Mouse (Mus musculus) MEL (cell line): ENCODE measurements around the gene Gm11172. TPM values are rescaled to one million over a fixed set of nuclear protein-coding genes. Genes with fewer than 3 reads are reported as not detected.

Source experiments
- DNase-seq: peaks from one replicate; pipeline ENCODE4 v3.0.0; 2011; ENCODE audit warnings: low read depth, low spot score
- H3K27ac ChIP-seq: 2 replicates; pipeline ENCODE4 v1.5.1; 2012; ENCODE audit warnings: low read depth, mild to moderate bottlenecking, control low read depth, low read length, moderate library complexity; ENCODE audit not compliant: control insufficient read depth
- H3K27me3 ChIP-seq, 2 experiments: fragments of 150-350 bp in 1 of 2; sonication (generic) in 1 of 2; 2 replicates each; pipeline ENCODE4 v1.6.1; 2012; ENCODE audit warnings: low read length in 2 of 2, mild to moderate bottlenecking in 2 of 2, improper control_type of control experiment in 1 of 2, moderate library complexity in 1 of 2; ENCODE audit not compliant: insufficient read depth in 2 of 2, control insufficient read depth in 1 of 2
- H3K36me3 ChIP-seq, 2 experiments: 2 replicates each; pipeline ENCODE4 v1.6.1; 2012 to 2014; ENCODE audit warnings: low read length in 2 of 2, improper control_type of control experiment in 1 of 2, inconsistent platforms in 1 of 2, mild to moderate bottlenecking in 1 of 2; ENCODE audit not compliant: insufficient read depth in 2 of 2, control insufficient read depth in 1 of 2
- H3K4me1 ChIP-seq, 2 experiments: fragments of 150-350 bp in 1 of 2; sonication (generic) in 1 of 2; 2 replicates each; pipeline ENCODE4 v1.6.1; 2012; ENCODE audit warnings: low read length in 2 of 2, improper control_type of control experiment in 1 of 2, mild to moderate bottlenecking in 1 of 2; ENCODE audit not compliant: insufficient read depth in 2 of 2, control insufficient read depth in 1 of 2
- H3K4me3 ChIP-seq, 2 experiments: fragments of 150-350 bp in 1 of 2; sonication (generic) in 1 of 2; 2 replicates each; pipeline ENCODE4 v1.5.1; 2012; ENCODE audit warnings: low read depth in 2 of 2, low read length in 2 of 2, mild to moderate bottlenecking in 2 of 2, moderate library complexity in 2 of 2, control low read depth in 1 of 2, improper control_type of control experiment in 1 of 2; ENCODE audit not compliant: control insufficient read depth in 1 of 2, insufficient read depth in 1 of 2
- H3K79me2 ChIP-seq: 2 replicates; pipeline ENCODE4 v1.6.1; 2012; ENCODE audit warnings: mild to moderate bottlenecking, low read length, moderate library complexity; ENCODE audit not compliant: control insufficient read depth, poor library complexity, insufficient read depth
- H3K9ac ChIP-seq: 2 replicates; pipeline ENCODE4 v1.6.1; 2012; ENCODE audit warnings: low read depth, mild to moderate bottlenecking, control low read depth, low read length, moderate library complexity; ENCODE audit not compliant: control insufficient read depth, poor library complexity, severe bottlenecking
- H3K9me3 ChIP-seq: fragments of 150-350 bp; sonication (generic); replicated peaks from 2 replicates; pipeline ENCODE4 v1.6.1; 2012; ENCODE audit warnings: mild to moderate bottlenecking, low read length, improper control_type of control experiment, moderate library complexity; ENCODE audit not compliant: insufficient read depth
- BHLHE40 ChIP-seq: IDR thresholded peaks from 2 replicates; pipeline ENCODE4 v1.6.1; 2012; ENCODE audit warnings: low read depth, mild to moderate bottlenecking, inconsistent platforms, low read length, improper control_type of control experiment, borderline replicate concordance
- CHD2 ChIP-seq: IDR thresholded peaks from 2 replicates; pipeline ENCODE4 v1.6.1; 2011; ENCODE audit warnings: low read length, improper control_type of control experiment
- CTCF ChIP-seq, 3 experiments: IDR thresholded peaks in 2 of 3; conservative IDR thresholded peaks in 1 of 3; 2 replicates each; pipeline ENCODE4 v1.5.1; 2011 to 2012; ENCODE audit warnings: low read length in 3 of 3, low read depth in 2 of 3, mild to moderate bottlenecking in 2 of 3, improper control_type of control experiment in 1 of 3, inconsistent platforms in 1 of 3, mixed read lengths in 1 of 3, moderate library complexity in 1 of 3; ENCODE audit not compliant: control insufficient read depth in 1 of 3, insufficient read depth in 1 of 3, poor library complexity in 1 of 3, severe bottlenecking in 1 of 3
- E2F4 ChIP-seq: IDR thresholded peaks from 2 replicates; pipeline ENCODE4 v1.6.1; 2011; ENCODE audit warnings: low read depth, low read length, improper control_type of control experiment, borderline replicate concordance
- ELF1 ChIP-seq: IDR thresholded peaks from 2 replicates; pipeline ENCODE4 v1.6.1; 2014; ENCODE audit warnings: low read depth, mild to moderate bottlenecking, inconsistent platforms, low read length, improper control_type of control experiment, moderate library complexity
- EP300 ChIP-seq, 2 experiments: IDR thresholded peaks; 2 replicates each; pipeline ENCODE4 v1.6.1; 2011; ENCODE audit warnings: improper control_type of control experiment in 2 of 2, low read length in 2 of 2, low read depth in 1 of 2, mild to moderate bottlenecking in 1 of 2
- ETS1 ChIP-seq: IDR thresholded peaks from 2 replicates; pipeline ENCODE4 v1.6.1; 2012; ENCODE audit warnings: low read depth, mild to moderate bottlenecking, inconsistent platforms, low read length, improper control_type of control experiment, moderate library complexity
- JUND ChIP-seq: IDR thresholded peaks from 2 replicates; pipeline ENCODE4 v1.6.1; 2011; ENCODE audit warnings: low read depth, mild to moderate bottlenecking, improper control_type of control experiment, low read length
- MAZ ChIP-seq: IDR thresholded peaks from 2 replicates; pipeline ENCODE4 v1.6.1; 2012; ENCODE audit warnings: low read depth, mild to moderate bottlenecking, inconsistent platforms, low read length, improper control_type of control experiment
- MEF2A ChIP-seq: IDR thresholded peaks from 2 replicates; pipeline ENCODE4 v1.6.1; 2014; ENCODE audit warnings: low read depth, mild to moderate bottlenecking, inconsistent platforms, low read length, improper control_type of control experiment; ENCODE audit not compliant: poor library complexity, insufficient replicate concordance, severe bottlenecking; ENCODE audit errors: extremely low read depth
- NELFE ChIP-seq: IDR thresholded peaks from 2 replicates; pipeline ENCODE4 v1.6.1; 2011; ENCODE audit warnings: low read depth, low read length, improper control_type of control experiment
- POLR2AphosphoS2 ChIP-seq: IDR thresholded peaks from 2 replicates; pipeline ENCODE4 v1.6.1; 2011; ENCODE audit warnings: low read length, improper control_type of control experiment
- RAD21 ChIP-seq: IDR thresholded peaks from 2 replicates; pipeline ENCODE4 v1.6.1; 2011; ENCODE audit warnings: mild to moderate bottlenecking, low read depth, low read length, improper control_type of control experiment
- SIN3A ChIP-seq: IDR thresholded peaks from 2 replicates; pipeline ENCODE4 v1.6.1; 2012; ENCODE audit warnings: low read length, improper control_type of control experiment, inconsistent platforms
- SMC3 ChIP-seq: IDR thresholded peaks from 2 replicates; pipeline ENCODE4 v1.6.1; 2011; ENCODE audit warnings: low read depth, low read length, improper control_type of control experiment
- TAL1 ChIP-seq: IDR thresholded peaks from 2 replicates; pipeline ENCODE4 v1.6.1; 2012; ENCODE audit warnings: mild to moderate bottlenecking, inconsistent platforms, low read length, moderate library complexity, mixed read lengths
- TBP ChIP-seq: IDR thresholded peaks from 2 replicates; pipeline ENCODE4 v1.8.0; 2011; ENCODE audit warnings: low read depth, low read length, improper control_type of control experiment
- TCF12 ChIP-seq: IDR thresholded peaks from 2 replicates; pipeline ENCODE4 v1.6.1; 2014; ENCODE audit warnings: low read depth, mild to moderate bottlenecking, inconsistent platforms, low read length, improper control_type of control experiment, moderate library complexity
- UBTF ChIP-seq: IDR thresholded peaks from 2 replicates; pipeline ENCODE4 v1.6.1; 2012; ENCODE audit warnings: low read depth, mild to moderate bottlenecking, inconsistent platforms, low read length, improper control_type of control experiment, moderate library complexity, borderline replicate concordance; ENCODE audit not compliant: insufficient read depth
- USF1 ChIP-seq: IDR thresholded peaks from 2 replicates; pipeline ENCODE4 v1.6.1; 2014; ENCODE audit warnings: low read depth, mild to moderate bottlenecking, inconsistent platforms, low read length, improper control_type of control experiment, moderate library complexity
- USF2 ChIP-seq, 2 experiments: IDR thresholded peaks; 2 replicates each; pipeline ENCODE4 v1.6.1; 2011 to 2012; ENCODE audit warnings: improper control_type of control experiment in 2 of 2, low read length in 2 of 2, borderline replicate concordance in 1 of 2, inconsistent platforms in 1 of 2, low read depth in 1 of 2, mild to moderate bottlenecking in 1 of 2; ENCODE audit not compliant: insufficient read depth in 1 of 2
- ZC3H11A ChIP-seq: IDR thresholded peaks from 2 replicates; pipeline ENCODE4 v1.6.1; 2012; ENCODE audit warnings: low read depth, mild to moderate bottlenecking, inconsistent platforms, low read length, improper control_type of control experiment
- polyA plus RNA-seq, 2 experiments: library from polyadenylated mRNA; stranded (reverse) in 1 of 2; unstranded in 1 of 2; fragments of >175 nt in 1 of 2; fragments of >200 nt in 1 of 2; gene quantifications; 2 replicates each; pipeline versions ENCODE4 v1.2.1 to v1.2.4; 2012; ENCODE audit warnings: low replicate concordance in 2 of 2, low read depth in 1 of 2; ENCODE audit not compliant: insufficient read length in 2 of 2, insufficient read depth in 1 of 2, missing spikeins in 1 of 2
- total RNA-seq: library from RNA; depleted of rRNA; stranded (reverse); fragments of 300-350 nt; gene quantifications from 2 replicates; pipeline ENCODE4 v1.2.3, GENCODE M21; 2012

The Gm11172 gene
- total and polyA plus RNA-seq, 3 experiments = not detected

DNA sequence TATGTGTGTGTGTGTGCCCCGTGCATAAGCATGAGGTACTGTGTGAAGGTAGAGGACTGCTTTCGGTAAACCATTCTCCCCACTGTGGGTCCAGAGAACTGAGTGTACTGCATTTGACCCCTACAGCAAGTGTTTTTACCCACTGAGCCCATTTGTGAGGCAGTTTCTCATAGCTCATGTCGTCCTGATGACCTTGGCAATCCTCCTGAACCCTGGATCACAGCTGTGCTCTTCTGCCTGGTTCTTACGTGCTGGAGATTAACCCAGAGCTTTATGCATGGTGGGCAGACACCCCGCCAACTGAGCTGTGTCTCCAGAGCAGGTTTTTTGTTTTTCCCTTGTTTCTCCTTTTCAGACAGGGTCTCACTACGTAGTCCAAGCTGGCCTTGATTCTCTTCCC, 33.2 kb downstream of the Gm11172 start:
- Histone ChIP-seq H3K4me3 (no peak overlapping the region), H3K9me3 (no peaks in the 10 kb centered on the region), H3K4me1 (peaks cover 0 to 10% of the 10 kb centered on the region in 2 experiments; a peak in 2 of 4 replicates), H3K27ac (no peak overlapping the region), H3K36me3 (0 out of 4 replicates have a peak, but pooled peaks cover 0 to 3% of the 10 kb centered on the region in 2 experiments), H3K27me3 (no peaks in the 10 kb centered on the region), H3K9ac (no peak overlapping the region), H3K79me2 (no peaks in the 10 kb centered on the region)
- no peak for DNase-seq
- no peak for TF ChIP-seq ZC3H11A
- no peak for TF ChIP-seq MEF2A
- no peak for TF ChIP-seq BHLHE40
- TF ChIP-seq USF1 = no peak
- TF ChIP-seq CHD2 = no peak
- TF ChIP-seq TCF12 = no peak
- no peak for TF ChIP-seq E2F4
- TF ChIP-seq JUND = no peak
- no peak for TF ChIP-seq CTCF (IDR thresholded peaks at IDR 0.05 in 2 of 3, conservative IDR thresholded peaks at IDR 0.05 in 1 of 3; ENCODE audit: control insufficient read depth in 1 of 3, insufficient read depth in 1 of 3, low read depth in 2 of 3, low read length in 3 of 3, poor library complexity in 1 of 3, severe bottlenecking in 1 of 3)
- no peak for TF ChIP-seq NELFE
- TF ChIP-seq ETS1 = no peak

DNA sequence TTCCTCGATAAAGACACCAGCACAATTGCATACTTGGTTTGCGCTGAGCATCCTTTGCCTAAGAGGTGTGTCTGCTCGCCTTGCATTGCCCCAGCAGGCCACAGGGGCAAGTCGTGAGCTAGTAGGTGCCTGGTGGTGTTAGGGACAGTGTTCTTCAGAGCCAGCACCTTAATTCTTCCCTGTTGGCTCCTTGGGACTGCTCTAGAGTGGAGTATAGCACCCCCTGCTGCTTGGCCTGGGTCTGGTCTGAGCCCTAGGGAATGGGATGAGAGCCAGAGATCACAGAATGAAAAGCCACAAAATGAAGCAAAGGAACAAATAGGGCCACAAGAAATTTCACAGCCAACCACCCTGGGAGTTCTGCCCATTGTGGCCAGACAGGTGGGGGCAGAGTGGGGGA, 33.8 kb downstream of the Gm11172 start:
- Histone ChIP-seq H3K9me3 (no peaks in the 10 kb centered on the region), H3K4me1 (peaks cover 0 to 10% of the 10 kb centered on the region in 2 experiments; a peak in 2 of 4 replicates), H3K27me3 (no peaks in the 10 kb centered on the region), H3K4me3 (no peak overlapping the region), H3K27ac (no peak overlapping the region), H3K79me2 (no peaks in the 10 kb centered on the region), H3K36me3 (0 out of 4 replicates have a peak, but pooled peaks cover 0 to 3% of the 10 kb centered on the region in 2 experiments), H3K9ac (no peak overlapping the region)
- peak; percentile 44; the same call in 1 of the 2 replicates for TF ChIP-seq ZC3H11A
- no peak for TF ChIP-seq UBTF
- TF ChIP-seq MAZ = no peak
- TF ChIP-seq SIN3A = no peak
- TF ChIP-seq TAL1 = no peak
- TF ChIP-seq E2F4 = no peak
- peak; percentile 77 for TF ChIP-seq SMC3
- no peak for TF ChIP-seq USF1
- no peak for TF ChIP-seq USF2 (IDR thresholded peaks at IDR 0.05; ENCODE audit: borderline replicate concordance in 1 of 2, insufficient read depth in 1 of 2, low read depth in 1 of 2, low read length in 2 of 2)
- no peak for TF ChIP-seq BHLHE40
- peak; percentile 60 to 78 (median 74) for TF ChIP-seq CTCF (IDR thresholded peaks at IDR 0.05 in 2 of 3, conservative IDR thresholded peaks at IDR 0.05 in 1 of 3; ENCODE audit: control insufficient read depth in 1 of 3, insufficient read depth in 1 of 3, low read depth in 2 of 3, low read length in 3 of 3, poor library complexity in 1 of 3, severe bottlenecking in 1 of 3)
- TF ChIP-seq ELF1 = no peak
- no peak for TF ChIP-seq TCF12
- no peak for TF ChIP-seq POLR2AphosphoS2
- no peak for TF ChIP-seq TBP
- TF ChIP-seq EP300 (IDR thresholded peaks at IDR 0.05; ENCODE audit: low read depth in 1 of 2, low read length in 2 of 2) = no peak
- TF ChIP-seq RAD21 = peak; percentile 68
- DNase-seq = peak; percentile 58
